Mouse (Mus musculus): ENCODE results near the gene Wnk2. TPM values are rescaled to one million over a fixed set of nuclear protein-coding genes. Genes with fewer than 3 reads are reported as not detected.

Gene Wnk2
- total and polyA plus RNA-seq, 3 experiments: 0.04 TPM; not detected in 2

- H3K27me3 ChIP-seq (ENCODE audit: control insufficient read depth in 1 of 2, insufficient read depth in 2 of 2, low read length in 2 of 2): no peaks in the 10 kb centered on the region
- no peaks in the 10 kb centered on the region for H3K9me3 ChIP-seq (replicated peaks; ENCODE audit: insufficient read depth, low read length)
- no peak for TF ChIP-seq TAL1 (IDR thresholded peaks at IDR 0.05; ENCODE audit: low read length)
- no peak for TF ChIP-seq MYB (IDR thresholded peaks at IDR 0.05; ENCODE audit: low read depth, low read length)
- TF ChIP-seq USF2 (IDR thresholded peaks at IDR 0.05; ENCODE audit: borderline replicate concordance in 1 of 2, insufficient read depth in 1 of 2, low read depth in 1 of 2, low read length in 2 of 2): no peak
- no peak for TF ChIP-seq HCFC1 (IDR thresholded peaks at IDR 0.05; ENCODE audit: low read depth, low read length)
- no peak for TF ChIP-seq TCF12 (IDR thresholded peaks at IDR 0.05; ENCODE audit: low read depth, low read length)
- no peak for TF ChIP-seq CHD1 (IDR thresholded peaks at IDR 0.05; ENCODE audit: low read depth, low read length)
- TF ChIP-seq ELF1 (IDR thresholded peaks at IDR 0.05; ENCODE audit: low read depth, low read length): no peak
- no peak for TF ChIP-seq EP300 (IDR thresholded peaks at IDR 0.05; ENCODE audit: low read depth in 1 of 2, low read length in 2 of 2)
- TF ChIP-seq UBTF (IDR thresholded peaks at IDR 0.05; ENCODE audit: borderline replicate concordance, insufficient read depth, low read depth, low read length): no peak
- no peak for TF ChIP-seq MXI1 (IDR thresholded peaks at IDR 0.05; ENCODE audit: low read depth, low read length)
- TF ChIP-seq RCOR1 (IDR thresholded peaks at IDR 0.05; ENCODE audit: low read depth, low read length): no peak
- no peak for TF ChIP-seq MAX (IDR thresholded peaks at IDR 0.05; ENCODE audit: low read length)
- TF ChIP-seq GATA1 (IDR thresholded peaks at IDR 0.05; ENCODE audit: low read depth, low read length): no peak
- TF ChIP-seq ZNF384 (IDR thresholded peaks at IDR 0.05; ENCODE audit: low read depth, low read length): no peak
- TF ChIP-seq MYC (IDR thresholded peaks at IDR 0.05; ENCODE audit: low read depth, low read length): no peak
- no peak for TF ChIP-seq CHD2 (IDR thresholded peaks at IDR 0.05; ENCODE audit: low read length)
- TF ChIP-seq KAT2A (conservative IDR thresholded peaks at IDR 0.05; ENCODE audit: low read depth, low read length): no peak
- no peak for TF ChIP-seq NRF1 (IDR thresholded peaks at IDR 0.05; ENCODE audit: insufficient read depth, low read depth, low read length, poor library complexity, severe bottlenecking)
- peaks cover 0 to 9% of the 10 kb centered on the region in 2 experiments; a peak in 2 of 4 replicates for H3K36me3 ChIP-seq (ENCODE audit: control insufficient read depth in 1 of 2, insufficient read depth in 2 of 2, low read length in 2 of 2)
- H3K4me3 ChIP-seq (ENCODE audit: control insufficient read depth in 1 of 2, insufficient read depth in 1 of 2, low read depth in 2 of 2, low read length in 2 of 2): no peak overlapping the region
- H3K79me2 ChIP-seq (ENCODE audit: control insufficient read depth, insufficient read depth, low read length, poor library complexity): no peaks in the 10 kb centered on the region; the same call in 1 of the 2 replicates
- DNase-seq (ENCODE audit: low read depth, low spot score): no peak
- H3K4me1 ChIP-seq (ENCODE audit: control insufficient read depth in 1 of 2, insufficient read depth in 2 of 2, low read length in 2 of 2): peaks cover 0 to 14% of the 10 kb centered on the region in 2 experiments; a peak in 3 of 4 replicates
- H3K9ac ChIP-seq (ENCODE audit: control insufficient read depth, low read depth, low read length, poor library complexity, severe bottlenecking): no peak overlapping the region
- no peak overlapping the region for H3K27ac ChIP-seq (ENCODE audit: control insufficient read depth, low read depth, low read length)
These were observed 43.3 kb upstream of the Wnk2 start for GRCm38 (mm10) chr13:49190876-49191672.
